Mouse (Mus musculus) CH12.LX (cell line): ENCODE measurements at regions not wholly inside any gene's neighbourhood (a gene's known extent, or its start where the extent isn't known, plus 50 kb on each side); places are given as distances from the start of the nearest gene placed in this dataset.

Experiments used
- HCFC1 ChIP-seq: IDR thresholded peaks from 2 replicates; pipeline ENCODE4 v1.6.1; 2012; ENCODE audit warnings: low read depth, mild to moderate bottlenecking, inconsistent platforms, low read length, improper control_type of control experiment
- NRF1 ChIP-seq: IDR thresholded peaks from 2 replicates; pipeline ENCODE4 v1.6.1; 2014; ENCODE audit warnings: low read depth, mild to moderate bottlenecking, inconsistent platforms, low read length, improper control_type of control experiment, moderate library complexity

DNA sequence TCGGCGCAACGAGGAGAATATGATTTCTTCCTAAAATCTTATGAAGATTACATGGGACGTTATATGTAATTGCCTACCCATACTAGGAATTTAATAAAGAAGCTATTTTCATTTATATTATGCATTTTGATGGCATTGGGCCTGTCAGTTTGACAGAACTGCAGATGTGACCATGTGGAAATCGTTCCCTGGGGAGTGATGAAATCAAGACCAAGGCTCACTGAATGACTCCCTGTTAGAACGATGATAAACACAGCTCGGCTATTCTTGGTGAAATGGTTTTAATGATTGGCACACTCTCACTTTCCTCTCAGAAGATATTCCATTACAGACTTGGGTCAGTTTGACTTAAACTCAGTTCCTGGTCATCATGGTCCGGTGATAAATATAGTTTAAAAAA, 246.4 kb downstream of the Btg1 start:
- no peak for TF ChIP-seq NRF1
- no peak for TF ChIP-seq HCFC1
